Mouse (Mus musculus) liver, embryonic 12.5 days (tissue): ENCODE data around the gene Gm13871. TPM values are rescaled to one million over a fixed set of nuclear protein-coding genes. Genes with fewer than 3 reads are reported as not detected.
"Not testable (repeated sequence)": the region's sequence is repeated elsewhere in the genome, so short reads cannot be mapped to it uniquely, and the experiment has no call there.

Source experiments
- ATAC-seq: fragments of 200-750 bp; cut with Nextera tagmentation; 2 replicates; pipeline ENCODE4 v1.8.0; 2017; ENCODE audit warnings: moderate number of reproducible peaks, mild to moderate bottlenecking, moderate library complexity
- H3K27ac ChIP-seq: fragments of 300-500 bp; sonication (generic); 2 replicates; pipeline ENCODE4 v1.5.1; 2016; ENCODE audit warnings: mild to moderate bottlenecking
- H3K27me3 ChIP-seq: fragments of 300-500 bp; sonication (generic); replicated peaks from 2 replicates; pipeline ENCODE4 v1.6.1; 2016; ENCODE audit warnings: mild to moderate bottlenecking, moderate library complexity
- H3K36me3 ChIP-seq: fragments of 300-500 bp; sonication (generic); 2 replicates; pipeline ENCODE4 v1.6.1; 2016; ENCODE audit warnings: mild to moderate bottlenecking, moderate library complexity
- H3K4me1 ChIP-seq: fragments of 300-500 bp; sonication (generic); 2 replicates; pipeline ENCODE4 v1.6.1; 2016
- H3K4me2 ChIP-seq: fragments of 300-500 bp; sonication (generic); 2 replicates; pipeline ENCODE4 v1.6.1; 2016; ENCODE audit warnings: mild to moderate bottlenecking, moderate library complexity
- H3K4me3 ChIP-seq: fragments of 300-500 bp; sonication (generic); 2 replicates; pipeline ENCODE4 v1.5.1; 2016; ENCODE audit warnings: mild to moderate bottlenecking, moderate library complexity
- H3K9ac ChIP-seq: fragments of 300-500 bp; sonication (generic); 2 replicates; pipeline ENCODE4 v1.6.1; 2016; ENCODE audit warnings: mild to moderate bottlenecking, moderate library complexity
- H3K9me3 ChIP-seq: fragments of 300-500 bp; sonication (generic); replicated peaks from 2 replicates; pipeline ENCODE4 v1.6.1; 2016; ENCODE audit warnings: mild to moderate bottlenecking, moderate library complexity
- WGBS: fragments of 180-500 bp; shearing (Covaris S2); methylation state at CpG from one replicate; pipeline ENCODE4 v1.1.7; 2016; ENCODE audit not compliant: insufficient replicate concordance; 5-methylcytosine and 5-hydroxymethylcytosine counted together
- polyA plus RNA-seq: library from polyadenylated mRNA; unstranded; fragments of >200 nt; fragmentation: Nextera tagmentation; extraction: Ambion mirVana; gene quantifications from 2 replicates; pipeline ENCODE4 v1.2.1, GENCODE M21; 2016

Gene Gm13871
- polyA plus RNA-seq: not detected in 2 replicates

DNA sequence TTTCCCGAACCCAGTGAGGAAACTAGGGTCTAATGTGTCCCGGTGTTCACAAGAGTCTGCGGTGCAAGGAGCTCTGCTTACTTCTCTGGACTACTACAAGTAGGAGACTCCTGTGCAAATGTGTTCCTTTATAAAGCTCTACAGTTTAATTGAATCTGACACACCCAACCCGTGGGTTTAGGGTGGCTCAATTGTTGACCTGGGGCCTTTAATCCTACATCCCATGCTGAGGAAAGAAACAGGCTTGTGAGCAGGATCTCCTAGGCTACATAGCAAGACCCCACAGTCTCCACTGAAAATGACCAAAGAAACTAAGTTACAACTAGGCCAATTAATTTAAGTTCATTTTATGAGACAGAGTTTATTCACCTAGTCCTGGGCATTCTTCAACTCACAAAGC is at the start of gene Gm13871:
Gm13871 (minus strand) TSS at position 101 of the 400 bp plus-strand sequence.
- H3K27me3 ChIP-seq, H3K4me3 ChIP-seq, H3K4me2 ChIP-seq, H3K36me3 ChIP-seq, H3K9ac ChIP-seq, H3K27ac ChIP-seq, H3K9me3 ChIP-seq, H3K4me1 ChIP-seq, ATAC-seq: not testable (repeated sequence)
- WGBS: no CpG with 5 or more reads among the region's 4 CpGs

DNA sequence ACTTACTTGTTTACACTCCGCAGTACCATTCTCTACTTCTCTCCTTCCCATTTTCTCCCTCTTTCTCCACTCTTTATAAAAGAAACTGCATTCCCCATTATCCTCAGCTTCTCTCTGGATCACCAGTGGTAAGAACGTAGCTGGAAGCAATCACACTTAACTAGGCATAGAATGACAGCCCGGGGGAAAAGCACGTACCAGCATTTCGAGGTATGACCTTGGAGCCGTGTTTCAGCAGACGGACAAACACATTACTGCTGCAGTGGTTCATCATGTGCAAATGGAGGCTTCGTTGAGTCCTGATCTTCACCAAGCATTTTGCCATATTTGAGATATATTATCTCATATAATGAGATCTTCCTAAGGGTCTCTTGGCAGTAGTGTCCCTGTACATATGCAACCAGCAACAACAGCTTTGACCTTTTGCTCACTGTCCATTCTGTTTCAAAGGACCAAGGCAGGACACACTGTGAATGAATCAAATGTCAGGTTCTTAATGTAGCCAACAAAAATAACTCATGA is 44.7 kb upstream of the Gm13871 start, which contains the start of gene 2310002L09Rik:
2310002L09Rik (minus strand) TSS at position 472 of the 522 bp plus-strand sequence.
- no peak within 1 kb of the TSS for H3K27ac ChIP-seq
- no peaks in the 10 kb centered on the region for H3K36me3 ChIP-seq
- no peaks in the 10 kb centered on the region for H3K27me3 ChIP-seq
- H3K9ac ChIP-seq: no peak within 1 kb of the TSS
- H3K9me3 ChIP-seq: no peaks in the 10 kb centered on the region
- WGBS: 74% methylated on average over 8 of the region's 8 CpGs
- no peaks in the 10 kb centered on the region for H3K4me1 ChIP-seq
- no peak for ATAC-seq
- no peak within 1 kb of the TSS for H3K4me2 ChIP-seq
- H3K4me3 ChIP-seq: no peak within 1 kb of the TSS

- H3K27me3 ChIP-seq, H3K4me3 ChIP-seq, H3K9ac ChIP-seq, H3K4me1 ChIP-seq, ATAC-seq, H3K27ac ChIP-seq, H3K36me3 ChIP-seq, H3K9me3 ChIP-seq, H3K4me2 ChIP-seq: not testable (repeated sequence)
- 64% methylated on average over 6 of the region's 6 CpGs for WGBS
These were observed 14.9 kb upstream of the Gm13871 start, which contains the start of gene Gm11756 for GRCm38 (mm10) chr4:73920660-73921059. Gene Gm11756, minus strand, starts transcription at chr4:73920760.

- ATAC-seq, H3K4me3 ChIP-seq, H3K27ac ChIP-seq, H3K9me3 ChIP-seq, H3K27me3 ChIP-seq, H3K4me1 ChIP-seq, H3K9ac ChIP-seq, H3K36me3 ChIP-seq, H3K4me2 ChIP-seq: not testable (repeated sequence)
- WGBS: no CpG with 5 or more reads among the region's 4 CpGs
These were observed 14.7 kb downstream of the Gm13871 start, which contains the start of gene Gm11757 for GRCm38 (mm10) chr4:73891012-73891411. Gene Gm11757, minus strand, starts transcription at chr4:73891112.

- not testable (repeated sequence) for H3K9me3 ChIP-seq, H3K36me3 ChIP-seq, H3K4me3 ChIP-seq, ATAC-seq, H3K9ac ChIP-seq, H3K4me1 ChIP-seq, H3K27ac ChIP-seq, H3K27me3 ChIP-seq, H3K4me2 ChIP-seq
- no CpG with 5 or more reads among the region's 4 CpGs for WGBS
These were observed 29.6 kb downstream of the Gm13871 start, which contains the start of gene Gm11758 for GRCm38 (mm10) chr4:73876166-73876565. Gene Gm11758, minus strand, starts transcription at chr4:73876266.

Other genes starting within 250 kb of the Gm13871 start
- gene Gm11239, start 237.6 kb downstream of the Gm13871 start, polyA plus RNA-seq: not detected in 2 replicates
- gene Gm428, start 222.4 kb downstream of the Gm13871 start, polyA plus RNA-seq: not detected in 2 replicates
- gene Rasef, start 115.0 kb downstream of the Gm13871 start, polyA plus RNA-seq: 0.11 TPM in 1 of 2 replicates, not detected in the other
- gene Gm11758, start 29.7 kb downstream of the Gm13871 start, polyA plus RNA-seq: not detected in 2 replicates
- gene Gm11757, start 14.8 kb downstream of the Gm13871 start, polyA plus RNA-seq: not detected in 2 replicates
- not detected in 2 replicates for gene Gm11756, start 14.8 kb upstream of the Gm13871 start, polyA plus RNA-seq
- not detected in 2 replicates for gene 2310002L09Rik, start 44.9 kb upstream of the Gm13871 start, polyA plus RNA-seq
- gene Frmd3, start 107.5 kb upstream of the Gm13871 start, polyA plus RNA-seq: 0.05 and 0.20 TPM in 2 replicates